Mouse (Mus musculus) intestine, embryonic 16.5 days (tissue): ENCODE measurements around the gene Hmgb1. TPM values are rescaled to one million over a fixed set of nuclear protein-coding genes. Genes with fewer than 3 reads are reported as not detected.

Experiments
- ATAC-seq: fragments of 200-750 bp; cut with Nextera tagmentation; 2 replicates; pipeline ENCODE4 v1.8.0; 2017; ENCODE audit warnings: moderate TSS enrichment, moderate library complexity
- H3K27ac ChIP-seq: fragments of 300-500 bp; sonication (generic); 2 replicates; pipeline ENCODE4 v1.5.1; 2014; ENCODE audit warnings: mild to moderate bottlenecking, low read length
- H3K27me3 ChIP-seq: fragments of 300-500 bp; sonication (generic); replicated peaks from 2 replicates; pipeline ENCODE4 v1.6.1; 2014; ENCODE audit warnings: low read length, control low read depth, mixed read lengths; ENCODE audit not compliant: control insufficient read depth, insufficient read depth
- H3K36me3 ChIP-seq: fragments of 300-500 bp; sonication (generic); 2 replicates; pipeline ENCODE4 v1.6.1; 2014; ENCODE audit warnings: low read length, control low read depth; ENCODE audit not compliant: control insufficient read depth, insufficient read depth
- H3K4me1 ChIP-seq: fragments of 300-500 bp; sonication (generic); 2 replicates; pipeline ENCODE4 v1.6.1; 2014; ENCODE audit warnings: low read length, control low read depth, mixed read lengths; ENCODE audit not compliant: control insufficient read depth, insufficient read depth
- H3K4me2 ChIP-seq: fragments of 300-500 bp; sonication (generic); 2 replicates; pipeline ENCODE4 v1.6.1; 2014; ENCODE audit warnings: low read depth, low read length, control low read depth
- H3K4me3 ChIP-seq: fragments of 300-500 bp; sonication (generic); 2 replicates; pipeline ENCODE4 v1.5.1; 2014; ENCODE audit warnings: mild to moderate bottlenecking, low read length
- H3K9ac ChIP-seq: fragments of 300-500 bp; sonication (generic); 2 replicates; pipeline ENCODE4 v1.6.1; 2014; ENCODE audit warnings: low read depth, low read length
- H3K9me3 ChIP-seq: fragments of 300-500 bp; sonication (generic); 2 replicates; pipeline ENCODE4 v1.6.1; 2016; ENCODE audit warnings: low read length, control low read depth; ENCODE audit not compliant: control insufficient read depth
- WGBS: fragments of 180-500 bp; shearing (Covaris S2); extraction: QIAGEN DNeasy Blood & Tissue Kit; methylation state at CpG from one replicate; pipeline ENCODE4 v1.1.7; 2014; 5-methylcytosine and 5-hydroxymethylcytosine counted together
- polyA plus RNA-seq: library from polyadenylated mRNA; unstranded; fragments of >200 nt; fragmentation: Nextera tagmentation; extraction: Ambion mirVana; gene quantifications from 2 replicates; pipeline ENCODE4 v1.2.1, GENCODE M21; 2015

Hmgb1 gene
- polyA plus RNA-seq, 1 experiment from 2014 or later = 921 TPM

GRCm38 (mm10) chr5:149007295-149007646 is 177.0 kb downstream of the Hmgb1 start:
- H3K27me3 ChIP-seq = no peaks in the 10 kb centered on the region
- peaks cover 22% of the 10 kb centered on the region for H3K4me1 ChIP-seq
- no peaks in the 10 kb centered on the region for H3K9me3 ChIP-seq
- peak; percentile 12; the same call in 1 of the 2 replicates for ATAC-seq
- no peaks in the 10 kb centered on the region for H3K36me3 ChIP-seq
- 50% methylated on average over 5 of the region's 5 CpGs for WGBS
- peak overlapping the region; percentile 43 for H3K4me2 ChIP-seq
- H3K9ac ChIP-seq = peak overlapping the region; percentile 26
- H3K27ac ChIP-seq = peak overlapping the region; percentile 67
- peak overlapping the region; percentile 13; the same call in 1 of the 2 replicates for H3K4me3 ChIP-seq

- Histone ChIP-seq H3K9ac (peak overlapping the region; percentile 64), H3K27me3 (no peaks in the 10 kb centered on the region), H3K36me3 (no peaks in the 10 kb centered on the region), H3K27ac (peak overlapping the region; percentile 67), H3K9me3 (no peaks in the 10 kb centered on the region), H3K4me3 (peak overlapping the region; percentile 38), H3K4me2 (peak overlapping the region; percentile 76), H3K4me1 (peaks cover 26% of the 10 kb centered on the region)
- WGBS = 10% methylated on average over 26 of the region's 26 CpGs
- peak; percentile 79 for ATAC-seq
These were observed 177.7 kb downstream of the Hmgb1 start for GRCm38 (mm10) chr5:149006362-149007294.

GRCm38 (mm10) chr5:149005701-149006361 is 178.5 kb downstream of the Hmgb1 start:
- peak overlapping the region; percentile 76; the same call in 1 of the 2 replicates for H3K4me2 ChIP-seq
- H3K36me3 ChIP-seq = no peaks in the 10 kb centered on the region
- H3K27me3 ChIP-seq = no peaks in the 10 kb centered on the region
- H3K4me1 ChIP-seq = peaks cover 26% of the 10 kb centered on the region
- WGBS = 59% methylated on average over 9 of the region's 9 CpGs
- H3K27ac ChIP-seq = no peak overlapping the region
- 0 out of 2 replicates have a peak, but pooled peaks have one; percentile 8 for ATAC-seq
- H3K9ac ChIP-seq = peak overlapping the region; percentile 64; the same call in 1 of the 2 replicates
- H3K4me3 ChIP-seq = peak overlapping the region; percentile 38; the same call in 1 of the 2 replicates
- H3K9me3 ChIP-seq = no peaks in the 10 kb centered on the region

GRCm38 (mm10) chr5:149005083-149005482 is 179.2 kb downstream of the Hmgb1 start:
- WGBS = 47% methylated on average over 9 of the region's 9 CpGs
- no peak overlapping the region for H3K4me3 ChIP-seq
- H3K27me3 ChIP-seq = no peaks in the 10 kb centered on the region
- H3K4me2 ChIP-seq = no peak overlapping the region
- peaks cover 26% of the 10 kb centered on the region for H3K4me1 ChIP-seq
- no peaks in the 10 kb centered on the region for H3K36me3 ChIP-seq
- ATAC-seq = no peak
- H3K27ac ChIP-seq = no peak overlapping the region
- no peaks in the 10 kb centered on the region for H3K9me3 ChIP-seq
- H3K9ac ChIP-seq = no peak overlapping the region

- no peak overlapping the region for H3K27ac ChIP-seq
- H3K9me3 ChIP-seq = no peaks in the 10 kb centered on the region
- peaks cover 26% of the 10 kb centered on the region for H3K4me1 ChIP-seq
- no peak overlapping the region for H3K4me3 ChIP-seq
- H3K36me3 ChIP-seq = no peaks in the 10 kb centered on the region
- no peak overlapping the region for H3K9ac ChIP-seq
- 38% methylated on average over 2 of the region's 2 CpGs for WGBS
- no peak for ATAC-seq
- no peak overlapping the region for H3K4me2 ChIP-seq
- no peaks in the 10 kb centered on the region for H3K27me3 ChIP-seq
These were observed 181.2 kb downstream of the Hmgb1 start for GRCm38 (mm10) chr5:149003137-149003536.

GRCm38 (mm10) chr5:149002803-149003115 is 181.5 kb downstream of the Hmgb1 start:
- ATAC-seq = no peak
- Histone ChIP-seq H3K4me3 (no peak overlapping the region), H3K27me3 (no peaks in the 10 kb centered on the region), H3K4me2 (no peak overlapping the region), H3K27ac (no peak overlapping the region), H3K9ac (no peak overlapping the region), H3K4me1 (peaks cover 26% of the 10 kb centered on the region), H3K36me3 (no peaks in the 10 kb centered on the region), H3K9me3 (no peaks in the 10 kb centered on the region)
- 65% methylated on average over 6 of the region's 6 CpGs for WGBS

- Histone ChIP-seq H3K9me3 (no peaks in the 10 kb centered on the region), H3K9ac (no peak overlapping the region; the same call in 1 of the 2 replicates), H3K27me3 (no peaks in the 10 kb centered on the region), H3K4me3 (no peak overlapping the region), H3K4me2 (no peak overlapping the region; the same call in 1 of the 2 replicates), H3K36me3 (no peaks in the 10 kb centered on the region), H3K27ac (peak overlapping the region; percentile 70), H3K4me1 (peaks cover 25% of the 10 kb centered on the region)
- peak; percentile 29; the same call in 1 of the 2 replicates for ATAC-seq
- 37% methylated on average over 20 of the region's 20 CpGs for WGBS
These were observed 182.1 kb downstream of the Hmgb1 start for GRCm38 (mm10) chr5:149002034-149002802.

- H3K36me3 ChIP-seq = no peaks in the 10 kb centered on the region
- no peak overlapping the region for H3K4me2 ChIP-seq
- H3K4me3 ChIP-seq = no peak overlapping the region
- no peak for ATAC-seq
- H3K4me1 ChIP-seq = peaks cover 18% of the 10 kb centered on the region
- no peak overlapping the region for H3K27ac ChIP-seq
- 93% methylated on average over 7 of the region's 7 CpGs for WGBS
- no peaks in the 10 kb centered on the region for H3K27me3 ChIP-seq
- H3K9ac ChIP-seq = no peak overlapping the region
- no peaks in the 10 kb centered on the region for H3K9me3 ChIP-seq
These were observed 184.5 kb downstream of the Hmgb1 start for GRCm38 (mm10) chr5:148999802-149000201.

- Histone ChIP-seq H3K27me3 (no peaks in the 10 kb centered on the region), H3K27ac (no peak overlapping the region), H3K4me2 (no peak overlapping the region), H3K4me3 (no peak overlapping the region), H3K36me3 (no peaks in the 10 kb centered on the region), H3K9ac (no peak overlapping the region), H3K4me1 (peaks cover 21% of the 10 kb centered on the region), H3K9me3 (no peaks in the 10 kb centered on the region)
- 71% methylated on average over 14 of the region's 14 CpGs for WGBS
- no peak for ATAC-seq
These were observed 185.8 kb downstream of the Hmgb1 start for GRCm38 (mm10) chr5:148998512-148998911.
